Mouse (Mus musculus) natural killer cell, adult 2 months (primary cell): ENCODE measurements around the gene Rwdd1.
"Not testable (repeated sequence)": the region's sequence is repeated elsewhere in the genome, so short reads cannot be mapped to it uniquely, and the experiment has no call there.

ENCODE experiments used
- DNase-seq, 2 experiments: peaks; one replicate each; pipeline ENCODE4 v3.0.0; 2022; ENCODE audit warnings: low spot score in 2 of 2

Rwdd1 gene

GRCm38 (mm10) chr10:34019302-34020075 lies at the start of gene Rwdd1:
Rwdd1 (minus strand) TSS chr10:34019624.
- peak; percentile 96 to 97 for DNase-seq

GRCm38 (mm10) chr10:34066591-34066990 lies 47.2 kb upstream of the Rwdd1 start:
- no peak for DNase-seq

DNA sequence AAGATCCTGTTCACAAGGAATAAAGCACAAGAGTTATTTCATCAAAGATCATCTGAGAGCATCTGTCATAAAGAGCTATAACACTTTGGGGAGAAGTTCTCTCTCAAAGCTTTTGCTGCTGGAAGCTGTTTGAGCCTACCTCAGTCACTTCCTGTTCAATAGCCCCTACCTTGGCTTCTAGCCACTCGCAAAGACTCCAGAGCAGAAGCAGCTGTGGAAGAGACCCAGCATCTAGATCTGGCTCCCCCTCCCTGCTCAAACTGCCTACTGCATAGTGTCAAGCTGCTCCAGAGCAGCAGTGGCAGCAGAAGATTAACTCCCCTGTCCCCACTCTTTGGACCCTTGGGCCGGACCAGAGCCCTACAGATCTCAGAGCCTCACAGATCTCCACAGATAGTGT lies 34.6 kb upstream of the Rwdd1 start:
- no peak for DNase-seq

DNA sequence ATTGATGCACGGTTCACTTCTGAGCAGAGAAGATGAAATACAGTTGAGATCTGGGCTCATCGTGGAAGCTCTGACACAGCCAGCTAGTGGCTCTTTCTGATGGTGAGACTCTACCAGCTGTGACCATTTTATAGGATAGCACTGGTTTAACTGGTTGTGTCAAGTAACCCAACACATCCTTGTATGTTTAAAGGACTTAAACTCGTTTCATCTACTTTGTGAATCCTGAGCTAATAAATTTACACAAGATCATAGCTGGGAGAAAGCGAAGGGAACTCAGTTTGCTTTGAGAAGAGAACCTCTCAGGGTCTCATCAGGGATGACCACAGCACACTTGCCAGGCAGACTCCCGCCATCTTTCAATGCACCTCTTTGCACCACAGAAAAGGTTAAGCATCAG lies 24.8 kb upstream of the Rwdd1 start, which contains the start of gene Calhm4:
Gene Calhm4, minus strand, starts transcription at position 101 of the 400 bp plus-strand sequence.
- no peak for DNase-seq

- no peak for DNase-seq
Measured at GRCm38 (mm10) chr10:34037401-34037800, 18.0 kb upstream of the Rwdd1 start, which contains the start of gene Trappc3l. Trappc3l (plus strand) TSS chr10:34037597.

DNA sequence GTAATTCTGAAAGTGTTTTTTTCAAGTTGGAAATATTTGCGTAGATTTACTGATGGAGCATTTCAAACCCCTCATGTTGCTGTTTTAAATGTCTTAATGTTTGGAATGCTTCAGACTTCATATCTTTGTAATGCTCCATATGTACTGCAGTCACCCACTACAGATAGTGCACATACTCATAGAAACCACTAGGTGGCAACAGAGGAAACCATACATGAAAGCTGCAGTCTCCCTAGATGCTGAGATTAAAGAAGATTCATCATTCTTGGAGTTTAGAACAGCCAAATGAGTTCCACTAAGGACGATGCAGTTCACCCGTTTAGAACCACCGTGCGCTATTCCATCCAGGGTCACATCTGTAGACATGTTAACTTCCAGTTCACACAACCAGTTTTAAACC lies 17.2 kb upstream of the Rwdd1 start:
- no peak for DNase-seq

GRCm38 (mm10) chr10:34033630-34034305 lies 14.3 kb upstream of the Rwdd1 start:
- peak in 1 of 2 experiments; percentile 56 for DNase-seq

DNA sequence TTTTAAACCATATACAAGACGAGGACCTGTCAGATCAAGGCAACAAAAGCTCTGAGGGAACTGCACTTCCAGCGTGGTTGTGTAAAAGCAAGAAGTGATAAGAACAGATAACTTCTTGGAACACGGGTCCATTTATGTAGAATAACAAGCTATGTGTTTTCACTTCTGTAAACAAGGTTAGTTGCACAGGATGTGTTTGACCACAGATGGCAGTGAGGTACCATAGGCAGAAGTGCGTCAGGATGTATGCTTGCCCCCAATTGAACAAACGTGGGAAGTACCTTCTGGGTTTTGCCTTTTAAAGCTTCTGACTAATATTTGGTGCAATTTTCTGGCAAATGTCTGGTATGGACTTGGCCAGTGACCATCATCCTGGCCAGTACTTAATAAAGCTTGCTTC lies 10.9 kb upstream of the Rwdd1 start:
- DNase-seq = no peak

GRCm38 (mm10) chr10:34018746-34019301 lies 600 bp downstream of the Rwdd1 start:
- DNase-seq = no peak

DNA sequence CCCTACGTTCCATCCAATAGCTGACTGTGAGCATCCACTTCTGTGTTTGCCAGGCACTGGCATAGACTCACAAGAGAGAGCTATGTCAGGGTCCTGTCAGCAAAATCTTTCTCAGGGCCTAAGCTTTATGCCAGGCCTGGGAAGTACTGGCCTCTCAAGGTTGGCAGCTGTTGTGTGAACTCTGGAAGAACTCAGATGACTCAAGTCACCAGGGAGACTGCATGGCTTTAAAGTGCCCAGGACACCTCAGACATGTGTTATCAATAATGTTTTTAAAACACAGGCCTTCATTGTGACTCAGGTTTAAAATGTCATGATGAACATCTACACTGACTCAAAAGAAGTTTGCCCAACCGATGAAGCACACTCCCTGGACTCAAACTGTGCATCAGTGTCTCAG lies 6.2 kb downstream of the Rwdd1 start:
- DNase-seq = no peak

DNA sequence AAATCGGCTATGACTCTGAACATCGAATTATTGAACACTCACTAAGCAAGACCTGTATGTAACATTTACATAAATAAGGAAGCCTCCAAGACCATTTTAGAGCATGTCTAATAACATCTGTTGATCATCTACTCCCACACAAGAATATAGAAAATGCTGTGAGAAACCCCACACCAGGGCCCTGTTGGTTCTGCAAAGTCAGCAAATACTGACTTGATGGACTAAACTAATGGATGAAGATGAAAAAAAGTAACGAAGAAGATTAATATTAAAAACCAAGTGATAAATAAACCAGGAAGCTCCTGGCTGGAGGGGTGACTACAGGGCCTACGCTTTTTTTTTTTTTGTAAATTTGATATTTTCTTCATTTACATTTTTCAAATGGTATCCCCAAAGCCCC lies 6.8 kb downstream of the Rwdd1 start:
- no peak for DNase-seq

DNA sequence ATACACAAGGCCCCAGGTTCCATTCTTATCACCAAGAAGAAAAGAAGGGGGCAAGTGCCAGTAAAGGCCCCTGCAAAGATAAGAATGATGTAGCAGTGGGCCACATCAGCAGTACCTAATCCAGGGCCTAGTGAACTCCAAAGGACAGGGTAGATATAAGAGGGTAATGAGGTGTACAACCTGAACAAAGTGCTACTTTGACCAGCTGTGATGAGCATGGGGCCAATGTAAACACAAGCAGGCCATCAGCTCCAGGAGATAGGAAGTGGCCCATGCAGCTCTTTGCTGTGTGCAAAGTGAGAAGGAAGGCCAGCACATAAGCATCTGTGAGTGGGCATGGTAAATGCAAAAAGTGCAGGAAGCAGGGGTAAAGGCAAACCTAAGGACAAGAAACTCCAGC lies 21.0 kb downstream of the Rwdd1 start:
- DNase-seq = no peak

DNA sequence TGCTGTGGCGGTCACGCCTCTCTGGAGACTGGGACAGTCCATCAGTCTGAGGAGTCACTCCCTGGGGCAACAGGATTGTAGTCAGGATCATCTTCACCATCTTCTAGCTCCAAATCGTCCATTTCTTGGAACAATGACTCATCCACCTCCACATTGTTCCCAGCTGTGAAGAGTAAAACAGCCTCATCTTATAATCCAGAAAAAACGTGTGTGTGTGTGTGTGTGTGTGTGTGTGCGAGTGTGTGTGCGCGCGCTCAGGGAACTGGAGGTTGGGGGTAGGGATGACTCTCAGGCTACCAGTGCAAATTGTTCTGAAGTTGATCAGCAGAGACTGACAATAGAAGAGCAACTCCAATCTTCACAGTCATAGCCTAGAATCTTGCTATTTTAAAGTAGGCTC lies 22.7 kb downstream of the Rwdd1 start:
- not testable (repeated sequence) for DNase-seq

- peak; percentile 52 to 68 for DNase-seq
Measured at GRCm38 (mm10) chr10:33986771-33987170, 32.7 kb downstream of the Rwdd1 start.

DNA sequence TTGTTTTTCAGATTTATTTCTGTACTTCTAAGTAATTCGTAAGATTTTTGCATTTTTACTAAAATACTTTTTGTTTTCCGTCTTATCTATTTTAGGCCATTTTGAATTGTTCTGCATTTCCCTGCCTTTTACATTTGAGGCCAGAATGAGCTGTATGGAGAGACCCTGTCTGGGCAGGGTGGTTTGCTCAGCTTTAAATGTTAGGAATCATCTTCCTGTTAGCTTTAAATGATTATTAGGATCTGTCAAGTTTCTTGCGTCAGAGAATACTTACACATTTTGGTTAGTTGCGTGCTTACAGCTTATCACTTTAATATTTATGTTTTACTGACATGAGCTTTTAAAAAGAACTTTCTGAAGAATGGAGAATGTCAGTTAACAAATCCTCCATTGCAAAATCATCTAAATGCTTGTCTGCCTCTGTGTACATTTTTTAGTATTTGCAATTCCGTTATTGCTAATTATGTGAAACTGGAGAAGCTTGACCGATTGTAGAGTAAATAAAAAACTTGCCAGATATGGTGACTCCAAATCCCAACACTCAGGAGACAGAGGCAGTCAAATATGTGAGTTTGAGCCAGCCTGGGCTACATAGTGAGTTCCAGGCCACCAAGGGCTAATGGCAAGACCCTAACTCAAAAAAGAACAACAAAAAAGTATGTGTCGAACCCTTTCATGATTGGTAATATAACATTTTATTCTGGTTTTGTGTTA lies 44.5 kb downstream of the Rwdd1 start:
- no peak for DNase-seq

- no peak for DNase-seq
Measured at GRCm38 (mm10) chr10:33952509-33952908, 66.9 kb downstream of the Rwdd1 start.

DNA sequence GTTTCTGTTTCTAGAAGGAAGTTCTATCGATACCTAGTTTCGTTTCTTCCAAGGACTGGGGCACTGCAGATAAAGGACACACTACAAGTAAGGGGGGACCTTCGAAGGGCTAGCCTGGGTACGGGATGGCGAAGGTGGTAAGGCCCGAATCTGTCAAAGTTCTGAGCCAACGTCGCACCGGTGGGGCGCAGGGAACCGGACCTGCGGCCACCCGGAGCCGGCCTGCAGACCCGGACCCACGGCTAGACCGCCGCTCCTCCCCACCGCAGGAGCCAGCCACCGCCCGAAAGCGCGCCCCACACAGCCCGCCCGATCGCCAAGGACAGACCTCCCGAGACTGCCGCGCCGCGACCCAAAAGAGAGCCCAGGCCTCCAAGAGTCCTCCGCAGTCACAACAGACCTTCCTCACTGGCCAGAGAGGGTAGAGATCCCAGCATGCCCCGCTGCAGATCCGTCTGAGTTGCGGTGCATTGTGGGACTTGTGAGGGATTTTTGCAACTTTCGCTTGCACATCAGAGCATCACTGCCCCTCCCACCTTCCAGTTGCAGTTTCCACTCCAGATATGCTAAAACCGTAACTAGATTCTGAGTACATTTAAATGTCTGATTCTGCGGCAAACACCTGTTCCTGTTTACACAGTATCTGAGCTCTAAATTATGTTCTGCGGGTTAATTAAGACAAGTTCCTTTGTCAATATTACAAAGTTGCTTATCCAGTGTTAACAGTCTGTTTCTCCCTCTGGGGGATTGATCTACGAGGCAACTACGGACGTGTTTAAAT lies 68.4 kb downstream of the Rwdd1 start, which contains the start of gene Zup1:
Gene Zup1, minus strand, starts transcription at position 467 of the 781 bp plus-strand sequence.
- peak; percentile 87 for DNase-seq
